Mouse (Mus musculus): ENCODE data around the gene Rasa3. TPM values are rescaled to one million over a fixed set of nuclear protein-coding genes. Genes with fewer than 3 reads are reported as not detected.

The Rasa3 gene
- polyA plus RNA-seq, 1 experiment = 67.0 TPM

DNA sequence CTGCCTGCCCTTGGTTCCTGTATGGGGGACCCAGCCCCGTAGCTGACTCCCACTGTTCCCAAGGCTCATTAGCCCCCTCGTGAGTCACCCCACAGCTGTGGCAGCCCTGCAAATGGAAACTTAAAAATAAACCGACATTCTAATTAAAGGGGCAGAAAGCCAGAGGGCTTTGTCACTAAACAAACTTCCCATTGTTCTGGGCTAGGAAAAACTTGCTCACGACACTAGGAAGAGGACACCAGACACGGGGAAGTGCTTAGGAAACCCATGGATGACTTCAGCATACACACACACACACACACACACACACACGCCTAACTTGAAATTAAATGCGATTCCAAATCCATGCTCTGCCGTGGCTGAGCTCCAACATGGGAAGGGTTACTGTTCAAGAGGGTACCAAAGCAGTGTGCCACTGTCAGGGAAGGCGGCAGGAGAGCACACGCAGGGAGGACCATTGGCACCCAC lies 62.4 kb downstream of the Rasa3 start:
- Histone ChIP-seq H3K79me3 (ENCODE audit: low read depth) (peaks cover 30% of the 10 kb centered on the region), H3K79me2 (ENCODE audit: control insufficient read depth, insufficient read depth) (peaks cover 66% of the 10 kb centered on the region), H3K27me3 (ENCODE audit: control insufficient read depth, insufficient read depth, insufficient read length) (no peaks in the 10 kb centered on the region), H3ac (ENCODE audit: control insufficient read depth, insufficient read length, low read depth) (no peak overlapping the region), H3K4me3 (ENCODE audit: insufficient read depth, poor library complexity, severe bottlenecking) (no peak overlapping the region), H3K36me3 (ENCODE audit: control insufficient read depth, insufficient read depth) (peaks cover 53% of the 10 kb centered on the region)
- TF ChIP-seq MYOG (IDR thresholded peaks at IDR 0.05; ENCODE audit: control insufficient read depth, extremely low read depth, insufficient read length) (no peak), MYOD1 (IDR thresholded peaks at IDR 0.05; ENCODE audit: control insufficient read depth, insufficient read length, low read depth) (peak; percentile 27)

DNA sequence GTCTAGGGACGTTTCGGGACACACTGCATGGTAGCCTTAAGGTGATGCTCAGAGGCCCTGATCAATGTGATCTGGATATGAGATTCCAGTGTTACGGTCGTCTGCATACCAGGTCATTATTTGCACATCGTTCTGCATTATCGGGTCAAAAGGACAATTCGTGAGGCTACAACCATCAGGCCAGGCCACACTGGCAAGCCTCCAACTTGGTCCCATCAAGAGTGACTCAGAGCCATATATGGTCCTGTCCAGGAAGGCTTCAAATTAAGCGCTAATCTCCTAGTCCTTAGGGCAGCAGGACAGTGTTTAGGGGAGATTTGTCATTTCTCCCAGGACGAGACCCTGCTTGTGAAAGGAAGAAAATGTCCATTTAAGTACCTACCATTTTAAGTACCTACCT lies 63.3 kb downstream of the Rasa3 start:
- Histone ChIP-seq H3K27me3 (ENCODE audit: control insufficient read depth, insufficient read depth, insufficient read length) (no peaks in the 10 kb centered on the region), H3ac (ENCODE audit: control insufficient read depth, insufficient read length, low read depth) (no peak overlapping the region), H3K79me3 (ENCODE audit: low read depth) (peaks cover 23% of the 10 kb centered on the region), H3K4me3 (ENCODE audit: insufficient read depth, poor library complexity, severe bottlenecking) (no peak overlapping the region), H3K36me3 (ENCODE audit: control insufficient read depth, insufficient read depth) (peaks cover 53% of the 10 kb centered on the region), H3K79me2 (ENCODE audit: control insufficient read depth, insufficient read depth) (peaks cover 58% of the 10 kb centered on the region)
- TF ChIP-seq CTCF (IDR thresholded peaks at IDR 0.05; ENCODE audit: control insufficient read depth, insufficient read depth, insufficient read length) (no peak), MYOD1 (IDR thresholded peaks at IDR 0.05; ENCODE audit: control insufficient read depth, insufficient read length, low read depth) (no peak), CEBPB (IDR thresholded peaks at IDR 0.05; ENCODE audit: low read depth) (no peak), USF1 (IDR thresholded peaks at IDR 0.05; ENCODE audit: low read depth) (no peak)

DNA sequence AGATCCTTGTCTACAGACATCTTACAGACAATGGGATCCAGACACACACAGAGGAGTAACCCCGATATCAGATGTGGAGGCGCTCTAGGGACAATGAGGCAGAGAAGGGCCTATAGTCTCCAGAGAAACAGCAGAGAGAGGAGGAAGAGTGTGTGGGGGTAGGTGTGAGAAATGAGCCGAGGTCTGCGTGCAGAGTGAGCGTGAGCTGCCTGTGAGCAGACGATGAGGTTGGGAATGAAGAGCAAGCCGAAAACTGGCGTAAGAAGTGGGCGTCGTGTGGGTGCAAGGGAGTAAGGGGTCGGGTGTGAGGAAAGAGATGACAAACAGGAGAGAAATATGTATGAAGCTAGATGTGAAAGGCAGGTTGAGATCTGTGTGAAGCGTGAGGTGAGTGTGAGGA lies 65.7 kb downstream of the Rasa3 start:
- no peak overlapping the region for H3K4me3 ChIP-seq (ENCODE audit: insufficient read depth, poor library complexity, severe bottlenecking)
- no peaks in the 10 kb centered on the region for H3K27me3 ChIP-seq (ENCODE audit: control insufficient read depth, insufficient read depth, insufficient read length)
- H3K79me3 ChIP-seq (ENCODE audit: low read depth) = peaks cover 8% of the 10 kb centered on the region
- no peak for TF ChIP-seq USF1 (IDR thresholded peaks at IDR 0.05; ENCODE audit: low read depth)
- no peak for TF ChIP-seq MAX (IDR thresholded peaks at IDR 0.05)
- no peak for TF ChIP-seq FOSL1 (IDR thresholded peaks at IDR 0.05; ENCODE audit: insufficient read depth, low read length, poor library complexity, severe bottlenecking)
- TF ChIP-seq MYOG (IDR thresholded peaks at IDR 0.05; ENCODE audit: control insufficient read depth, extremely low read depth, insufficient read length) = no peak
- TF ChIP-seq MYOD1 (IDR thresholded peaks at IDR 0.05; ENCODE audit: control insufficient read depth, insufficient read length, low read depth) = no peak
- no peak for TF ChIP-seq CEBPB (IDR thresholded peaks at IDR 0.05; ENCODE audit: low read depth)
- TF ChIP-seq CTCF (IDR thresholded peaks at IDR 0.05; ENCODE audit: control insufficient read depth, insufficient read depth, insufficient read length) = no peak
- peaks cover 33% of the 10 kb centered on the region for H3K79me2 ChIP-seq (ENCODE audit: control insufficient read depth, insufficient read depth)
- H3K36me3 ChIP-seq (ENCODE audit: control insufficient read depth, insufficient read depth) = peaks cover 52% of the 10 kb centered on the region
- H3ac ChIP-seq (ENCODE audit: control insufficient read depth, insufficient read length, low read depth) = no peak overlapping the region

DNA sequence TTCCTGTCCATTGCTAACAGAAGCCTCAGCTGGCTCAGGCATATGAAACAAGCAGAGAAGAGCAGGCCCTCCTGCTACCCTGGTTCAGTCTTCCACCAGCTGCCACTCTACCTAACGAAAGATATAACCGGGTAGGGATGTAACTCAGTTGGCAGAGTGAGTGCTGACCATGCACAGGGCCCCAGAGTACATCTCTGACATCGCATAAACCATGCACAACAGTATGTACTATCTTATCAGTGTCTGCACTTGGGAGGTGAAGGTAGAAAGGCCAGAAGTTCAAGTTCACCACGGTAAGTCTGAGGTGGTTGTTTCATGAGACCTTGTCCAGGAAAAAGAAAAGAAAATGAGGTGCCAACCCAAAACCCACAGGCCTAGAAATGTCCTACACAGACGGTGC lies 67.4 kb downstream of the Rasa3 start:
- Histone ChIP-seq H3ac (ENCODE audit: control insufficient read depth, insufficient read length, low read depth) (no peak overlapping the region), H3K79me3 (ENCODE audit: low read depth) (peaks cover 5% of the 10 kb centered on the region), H3K27me3 (ENCODE audit: control insufficient read depth, insufficient read depth, insufficient read length) (no peaks in the 10 kb centered on the region), H3K4me3 (ENCODE audit: insufficient read depth, poor library complexity, severe bottlenecking) (no peak overlapping the region), H3K79me2 (ENCODE audit: control insufficient read depth, insufficient read depth) (peaks cover 18% of the 10 kb centered on the region), H3K36me3 (ENCODE audit: control insufficient read depth, insufficient read depth) (peaks cover 55% of the 10 kb centered on the region)
- TF ChIP-seq MAX (IDR thresholded peaks at IDR 0.05) = no peak
- no peak for TF ChIP-seq FOSL1 (IDR thresholded peaks at IDR 0.05; ENCODE audit: insufficient read depth, low read length, poor library complexity, severe bottlenecking)
- no peak for TF ChIP-seq MYOG (IDR thresholded peaks at IDR 0.05; ENCODE audit: control insufficient read depth, extremely low read depth, insufficient read length)
- no peak for TF ChIP-seq MYOD1 (IDR thresholded peaks at IDR 0.05; ENCODE audit: control insufficient read depth, insufficient read length, low read depth)
- TF ChIP-seq CEBPB (IDR thresholded peaks at IDR 0.05; ENCODE audit: low read depth) = no peak
- TF ChIP-seq USF1 (IDR thresholded peaks at IDR 0.05; ENCODE audit: low read depth) = no peak
- no peak for TF ChIP-seq CTCF (IDR thresholded peaks at IDR 0.05; ENCODE audit: control insufficient read depth, insufficient read depth, insufficient read length)

DNA sequence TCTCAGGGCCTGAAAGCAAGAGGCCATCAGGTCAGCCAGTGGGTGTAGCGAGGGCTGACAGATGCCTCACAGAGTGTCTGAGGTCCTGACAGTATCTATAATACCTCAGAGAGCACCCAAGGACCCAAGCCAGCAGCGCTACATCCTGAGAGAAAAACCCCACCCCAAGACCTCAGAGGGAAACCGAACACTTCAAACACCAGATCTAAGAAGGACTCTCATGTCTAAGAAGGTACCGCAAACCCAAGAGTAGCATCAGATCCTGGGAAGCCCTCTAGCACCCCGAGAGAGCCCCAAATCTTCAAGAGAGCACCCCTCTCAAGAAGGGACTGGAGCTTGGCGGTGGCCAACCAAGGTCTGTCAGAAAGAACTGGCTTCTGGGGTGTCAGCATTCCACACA lies 68.5 kb downstream of the Rasa3 start:
- H3K79me3 ChIP-seq (ENCODE audit: low read depth) = no peaks in the 10 kb centered on the region
- H3K4me3 ChIP-seq (ENCODE audit: insufficient read depth, poor library complexity, severe bottlenecking) = no peak overlapping the region
- H3K79me2 ChIP-seq (ENCODE audit: control insufficient read depth, insufficient read depth) = peaks cover 12% of the 10 kb centered on the region
- H3K36me3 ChIP-seq (ENCODE audit: control insufficient read depth, insufficient read depth) = peaks cover 58% of the 10 kb centered on the region
- no peak overlapping the region for H3ac ChIP-seq (ENCODE audit: control insufficient read depth, insufficient read length, low read depth)
- H3K27me3 ChIP-seq (ENCODE audit: control insufficient read depth, insufficient read depth, insufficient read length) = no peaks in the 10 kb centered on the region
- TF ChIP-seq MYOD1 (IDR thresholded peaks at IDR 0.05; ENCODE audit: control insufficient read depth, insufficient read length, low read depth) (no peak), MYOG (IDR thresholded peaks at IDR 0.05; ENCODE audit: control insufficient read depth, extremely low read depth, insufficient read length) (no peak), MAX (IDR thresholded peaks at IDR 0.05) (no peak), CEBPB (IDR thresholded peaks at IDR 0.05; ENCODE audit: low read depth) (no peak), CTCF (IDR thresholded peaks at IDR 0.05; ENCODE audit: control insufficient read depth, insufficient read depth, insufficient read length) (no peak), FOSL1 (IDR thresholded peaks at IDR 0.05; ENCODE audit: insufficient read depth, low read length, poor library complexity, severe bottlenecking) (no peak)

DNA sequence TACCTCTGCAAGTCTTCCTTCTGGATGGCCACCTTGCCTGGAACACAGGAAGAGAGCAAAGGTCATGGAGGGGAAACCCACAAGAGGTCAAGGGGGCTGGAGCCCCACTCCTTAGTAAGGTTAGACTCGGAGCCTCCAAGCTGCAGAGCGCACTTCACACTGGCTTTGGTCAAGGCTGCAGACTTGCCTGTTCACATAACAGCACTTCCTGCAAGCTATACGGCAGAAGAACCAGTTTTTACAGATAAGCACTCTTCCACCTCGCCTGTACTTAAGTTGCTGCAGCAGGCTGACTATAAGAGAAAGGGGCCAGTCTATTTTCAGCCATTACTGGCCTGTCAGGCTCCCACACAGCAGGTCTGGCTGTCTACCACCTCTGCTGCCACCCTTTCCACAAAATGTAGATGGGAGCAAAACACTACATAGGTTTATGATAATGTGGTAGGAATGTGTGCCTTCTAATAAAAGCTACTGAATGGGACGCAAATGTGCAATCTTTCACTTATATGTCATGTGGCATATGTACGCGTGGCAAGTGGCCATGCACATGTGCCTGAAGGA lies 71.4 kb downstream of the Rasa3 start:
- Histone ChIP-seq H3K27me3 (ENCODE audit: control insufficient read depth, insufficient read depth, insufficient read length) (no peaks in the 10 kb centered on the region), H3K79me3 (ENCODE audit: low read depth) (no peaks in the 10 kb centered on the region), H3K36me3 (ENCODE audit: control insufficient read depth, insufficient read depth) (peaks cover 54% of the 10 kb centered on the region), H3K4me3 (ENCODE audit: insufficient read depth, poor library complexity, severe bottlenecking) (no peak overlapping the region), H3ac (ENCODE audit: control insufficient read depth, insufficient read length, low read depth) (no peak overlapping the region), H3K79me2 (ENCODE audit: control insufficient read depth, insufficient read depth) (no peaks in the 10 kb centered on the region)
- TF ChIP-seq USF1 (IDR thresholded peaks at IDR 0.05; ENCODE audit: low read depth) = no peak
- TF ChIP-seq CEBPB (IDR thresholded peaks at IDR 0.05; ENCODE audit: low read depth) = no peak
- TF ChIP-seq CTCF (IDR thresholded peaks at IDR 0.05; ENCODE audit: control insufficient read depth, insufficient read depth, insufficient read length) = no peak
- no peak for TF ChIP-seq MYOD1 (IDR thresholded peaks at IDR 0.05; ENCODE audit: control insufficient read depth, insufficient read length, low read depth)
- TF ChIP-seq MAX (IDR thresholded peaks at IDR 0.05) = no peak
- TF ChIP-seq FOSL1 (IDR thresholded peaks at IDR 0.05; ENCODE audit: insufficient read depth, low read length, poor library complexity, severe bottlenecking) = no peak
- no peak for TF ChIP-seq MYOG (IDR thresholded peaks at IDR 0.05; ENCODE audit: control insufficient read depth, extremely low read depth, insufficient read length)
